Mouse (Mus musculus) embryonic facial prominence, embryonic 13.5 days (tissue): ENCODE data around the gene Mfsd13b. TPM values are rescaled to one million over a fixed set of nuclear protein-coding genes. Genes with fewer than 3 reads are reported as not detected.
"Not testable (repeated sequence)": the region's sequence is repeated elsewhere in the genome, so short reads cannot be mapped to it uniquely, and the experiment has no call there.

ENCODE experiments used
- ATAC-seq: fragments of 200-750 bp; cut with Nextera tagmentation; 2 replicates; pipeline ENCODE4 v1.8.0; 2017; ENCODE audit warnings: low read depth; ENCODE audit not compliant: insufficient number of reproducible peaks, insufficient read depth, low FRiP score, low TSS enrichment
- H3K27ac ChIP-seq: fragments of 300-500 bp; sonication (generic); 2 replicates; pipeline ENCODE4 v1.5.1; 2015; ENCODE audit warnings: moderate library complexity, mild to moderate bottlenecking, inconsistent platforms
- H3K27me3 ChIP-seq: fragments of 300-500 bp; sonication (generic); 2 replicates; pipeline ENCODE4 v1.6.1; 2015; ENCODE audit warnings: mild to moderate bottlenecking, inconsistent platforms
- H3K36me3 ChIP-seq: fragments of 300-500 bp; sonication (generic); 2 replicates; pipeline ENCODE4 v1.6.1; 2015; ENCODE audit warnings: mild to moderate bottlenecking, inconsistent platforms
- H3K4me1 ChIP-seq: fragments of 300-500 bp; sonication (generic); 2 replicates; pipeline ENCODE4 v1.6.1; 2015; ENCODE audit warnings: inconsistent platforms
- H3K4me2 ChIP-seq: fragments of 300-500 bp; sonication (generic); 2 replicates; pipeline ENCODE4 v1.6.1; 2015; ENCODE audit warnings: moderate library complexity, mild to moderate bottlenecking, inconsistent platforms
- H3K4me3 ChIP-seq: fragments of 300-500 bp; sonication (generic); 2 replicates; pipeline ENCODE4 v1.5.1; 2015; ENCODE audit warnings: mild to moderate bottlenecking, inconsistent platforms
- H3K9ac ChIP-seq: fragments of 300-500 bp; sonication (generic); 2 replicates; pipeline ENCODE4 v1.6.1; 2015; ENCODE audit warnings: mild to moderate bottlenecking, inconsistent platforms
- H3K9me3 ChIP-seq: fragments of 300-500 bp; sonication (generic); 2 replicates; pipeline ENCODE4 v1.6.1; 2016; ENCODE audit warnings: inconsistent platforms
- WGBS: fragments of 180-500 bp; shearing (Covaris S2); methylation state at CpG from one replicate; pipeline ENCODE4 v1.1.7; 2015; ENCODE audit warnings: mixed read lengths; 5-methylcytosine and 5-hydroxymethylcytosine counted together
- polyA plus RNA-seq: library from polyadenylated mRNA; unstranded; fragments of >200 nt; fragmentation: Nextera tagmentation; extraction: Ambion mirVana; gene quantifications from 2 replicates; pipeline ENCODE4 v1.2.1, GENCODE M21; 2015

Gene Mfsd13b
- polyA plus RNA-seq, 1 experiment from 2014 or later: 0.24 TPM

DNA sequence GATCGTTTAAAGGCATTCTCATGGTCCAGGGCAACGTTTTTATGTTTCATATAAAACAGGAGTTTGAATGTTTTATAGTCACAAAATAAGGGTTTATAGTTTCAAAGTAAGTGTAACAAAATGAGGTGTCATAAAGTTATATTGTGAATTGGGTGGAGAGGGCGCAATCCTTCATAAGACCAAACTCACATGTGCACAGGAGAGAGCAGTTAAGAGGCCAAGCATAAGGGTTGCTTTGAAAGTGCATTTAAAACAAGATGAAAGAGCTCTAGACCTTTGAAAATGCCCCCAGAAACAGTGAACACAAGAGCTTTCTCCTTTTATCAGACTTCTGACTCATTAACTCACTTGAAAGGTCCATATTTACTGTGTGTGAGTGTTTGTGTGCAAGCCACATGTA, 44.0 kb downstream of the Mfsd13b start:
- no peak overlapping the region for H3K9ac ChIP-seq
- no peak for ATAC-seq
- no peak overlapping the region for H3K4me3 ChIP-seq
- H3K27me3 ChIP-seq: no peaks in the 10 kb centered on the region; the same call in 1 of the 2 replicates
- H3K4me2 ChIP-seq: no peak overlapping the region
- H3K36me3 ChIP-seq: no peaks in the 10 kb centered on the region
- no peak overlapping the region for H3K27ac ChIP-seq
- no peaks in the 10 kb centered on the region for H3K9me3 ChIP-seq
- 68% methylated on average over 3 of the region's 3 CpGs for WGBS
- no peaks in the 10 kb centered on the region for H3K4me1 ChIP-seq

- not testable (repeated sequence) for H3K4me2 ChIP-seq, H3K27me3 ChIP-seq, ATAC-seq, H3K4me3 ChIP-seq, H3K27ac ChIP-seq, H3K9me3 ChIP-seq, H3K36me3 ChIP-seq, H3K4me1 ChIP-seq, H3K9ac ChIP-seq
These were observed 47.6 kb downstream of the Mfsd13b start for GRCm38 (mm10) chr7:121029947-121030346.

DNA sequence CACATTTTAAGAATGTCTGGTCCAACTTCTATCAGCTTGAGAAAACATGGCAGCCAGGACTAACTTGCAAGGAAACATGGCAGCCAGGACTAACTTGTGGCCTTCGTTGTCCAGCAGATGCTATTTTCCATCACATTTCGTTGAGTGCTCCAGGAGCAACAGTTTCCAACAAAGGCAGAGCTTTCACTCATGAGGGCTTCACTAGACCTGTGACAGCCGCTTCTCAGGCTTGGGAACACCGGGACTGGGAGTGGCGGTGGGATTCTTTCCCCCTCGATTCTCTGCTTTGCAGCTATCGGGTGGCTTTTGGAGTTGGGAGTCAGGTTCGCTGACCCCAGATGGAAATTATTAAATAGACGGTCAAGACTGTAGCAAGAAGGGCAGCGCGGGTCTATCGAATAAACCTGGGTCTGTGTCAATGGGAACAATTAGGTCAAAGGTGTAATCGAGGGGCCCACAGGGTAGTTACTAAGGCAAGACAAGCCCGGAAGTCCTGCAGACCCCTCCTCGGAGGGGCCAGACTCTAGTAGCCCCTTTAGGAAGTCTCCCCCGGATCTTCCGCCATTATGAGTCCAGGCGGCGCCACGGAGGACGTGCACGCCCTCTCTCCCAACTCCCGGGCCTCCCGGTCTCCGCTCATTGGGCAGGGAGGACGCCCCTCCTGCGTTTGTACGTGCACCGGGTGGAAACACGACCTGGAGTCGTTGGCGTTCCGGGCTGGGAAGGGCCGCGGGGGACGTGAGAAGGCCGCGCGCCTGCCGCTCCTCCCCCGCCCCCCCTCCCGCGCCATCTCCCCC, 51.7 kb downstream of the Mfsd13b start, which contains the start of gene Mettl9:
Gene Mettl9 (plus strand): TSS at position 590 of the 797 bp plus-strand sequence.
- H3K9me3 ChIP-seq: no peaks in the 10 kb centered on the region
- peak within 1 kb of the TSS; percentile 81 for H3K4me3 ChIP-seq
- peak; percentile 96 for ATAC-seq
- 2% methylated on average over 40 of the region's 43 CpGs for WGBS
- H3K4me2 ChIP-seq: peak within 1 kb of the TSS; percentile 75
- H3K36me3 ChIP-seq: no peaks in the 10 kb centered on the region
- H3K9ac ChIP-seq: peak within 1 kb of the TSS; percentile 98
- peaks cover 7% of the 10 kb centered on the region for H3K27me3 ChIP-seq
- peaks cover 26% of the 10 kb centered on the region for H3K4me1 ChIP-seq
- H3K27ac ChIP-seq: peak within 1 kb of the TSS; percentile 96

- Histone ChIP-seq H3K27ac (peak overlapping the region; percentile 96), H3K4me3 (peak overlapping the region; percentile 81), H3K9ac (peak overlapping the region; percentile 98), H3K27me3 (peaks cover 7% of the 10 kb centered on the region), H3K4me1 (peaks cover 29% of the 10 kb centered on the region), H3K36me3 (no peaks in the 10 kb centered on the region), H3K9me3 (no peaks in the 10 kb centered on the region), H3K4me2 (peak overlapping the region; percentile 75)
- under 1% methylated on average over 55 of the region's 63 CpGs for WGBS
- ATAC-seq: peak; percentile 82
These were observed 52.4 kb downstream of the Mfsd13b start for GRCm38 (mm10) chr7:121034701-121035141.

DNA sequence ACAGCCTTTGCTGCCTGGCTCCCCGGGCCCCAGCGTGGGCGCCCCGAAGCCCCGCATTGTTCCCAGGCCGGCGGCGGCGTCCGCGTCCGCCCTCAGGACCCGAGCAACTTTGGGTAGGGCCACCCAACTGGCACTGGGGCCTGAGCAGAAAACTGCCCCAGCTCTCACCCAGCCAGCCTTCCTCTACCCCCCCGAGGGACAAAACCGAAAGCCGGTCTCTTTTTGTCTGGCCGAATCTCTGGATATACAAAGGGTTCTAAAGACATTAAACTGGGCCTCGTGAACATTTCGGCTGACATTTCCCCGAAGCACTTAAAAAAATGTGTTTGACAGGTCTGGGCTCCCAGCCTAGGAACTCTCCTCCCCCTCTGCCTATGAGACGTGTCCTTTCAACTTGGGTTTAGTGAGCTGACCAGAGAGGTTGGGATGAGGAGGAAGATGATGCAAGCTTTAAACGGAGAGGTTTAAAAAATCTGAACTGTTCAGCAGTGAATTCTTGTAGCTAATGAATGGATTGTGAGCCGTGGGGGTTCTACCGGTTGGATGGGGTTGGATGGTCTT, 52.9 kb downstream of the Mfsd13b start:
- peak; percentile 58; the same call in 1 of the 2 replicates for ATAC-seq
- under 1% methylated on average over 24 of the region's 24 CpGs for WGBS
- peak overlapping the region; percentile 98 for H3K9ac ChIP-seq
- peak overlapping the region; percentile 96 for H3K27ac ChIP-seq
- H3K9me3 ChIP-seq: no peaks in the 10 kb centered on the region
- H3K36me3 ChIP-seq: no peaks in the 10 kb centered on the region
- peak overlapping the region; percentile 81 for H3K4me3 ChIP-seq
- peaks cover 34% of the 10 kb centered on the region for H3K4me1 ChIP-seq
- H3K27me3 ChIP-seq: peaks cover 7% of the 10 kb centered on the region
- peak overlapping the region; percentile 75 for H3K4me2 ChIP-seq

GRCm38 (mm10) chr7:121040595-121040994, 58.3 kb downstream of the Mfsd13b start:
- no peak for ATAC-seq
- peaks cover 51% of the 10 kb centered on the region for H3K4me1 ChIP-seq

DNA sequence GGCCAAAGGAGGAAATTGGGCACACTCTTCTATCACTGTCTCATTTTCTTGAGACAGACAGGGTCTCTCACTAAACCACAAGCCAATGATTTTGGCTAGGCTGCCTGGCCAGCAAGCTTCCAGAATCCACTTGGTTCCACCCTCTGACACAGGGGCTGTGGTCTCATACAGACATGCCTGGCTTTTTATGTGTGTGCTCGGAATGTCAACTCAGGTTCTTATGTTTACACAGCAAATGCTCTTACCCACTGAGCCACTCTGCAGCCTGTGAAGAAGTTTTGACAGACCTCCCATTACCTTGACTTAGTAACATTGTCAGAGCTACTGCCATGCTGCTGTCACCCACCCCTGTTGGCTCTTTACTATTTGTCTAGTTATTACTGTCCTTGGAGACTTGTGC, 59.7 kb downstream of the Mfsd13b start:
- no peak for ATAC-seq
- 67% methylated on average over 1 of the region's 1 CpGs for WGBS
- H3K4me1 ChIP-seq: peaks cover 39% of the 10 kb centered on the region

More at GRCm38 (mm10) chr7:121040595-121040994, 58.3 kb downstream of the Mfsd13b start:
- H3K4me2 ChIP-seq: no peak overlapping the region
- H3K27ac ChIP-seq: no peak overlapping the region
- no peak overlapping the region for H3K4me3 ChIP-seq
- no peaks in the 10 kb centered on the region for H3K27me3 ChIP-seq
- H3K9me3 ChIP-seq: no peaks in the 10 kb centered on the region
- H3K36me3 ChIP-seq: no peaks in the 10 kb centered on the region
- H3K9ac ChIP-seq: no peak overlapping the region
- 67% methylated on average over 4 of the region's 4 CpGs for WGBS

GRCm38 (mm10) chr7:121043004-121043403, 60.7 kb downstream of the Mfsd13b start:
- H3K27ac ChIP-seq: no peak overlapping the region
- H3K9me3 ChIP-seq: no peaks in the 10 kb centered on the region
- ATAC-seq: no peak
- H3K9ac ChIP-seq: no peak overlapping the region
- WGBS: 89% methylated on average over 3 of the region's 3 CpGs
- no peak overlapping the region for H3K4me3 ChIP-seq
- H3K36me3 ChIP-seq: no peaks in the 10 kb centered on the region
- H3K4me2 ChIP-seq: no peak overlapping the region
- no peaks in the 10 kb centered on the region for H3K27me3 ChIP-seq
- H3K4me1 ChIP-seq: peaks cover 29% of the 10 kb centered on the region

More for the DNA sequence above, 59.7 kb downstream of the Mfsd13b start:
- Histone ChIP-seq H3K9me3 (no peaks in the 10 kb centered on the region), H3K27me3 (no peaks in the 10 kb centered on the region), H3K4me2 (no peak overlapping the region), H3K27ac (no peak overlapping the region), H3K9ac (no peak overlapping the region), H3K36me3 (no peaks in the 10 kb centered on the region), H3K4me3 (no peak overlapping the region)

DNA sequence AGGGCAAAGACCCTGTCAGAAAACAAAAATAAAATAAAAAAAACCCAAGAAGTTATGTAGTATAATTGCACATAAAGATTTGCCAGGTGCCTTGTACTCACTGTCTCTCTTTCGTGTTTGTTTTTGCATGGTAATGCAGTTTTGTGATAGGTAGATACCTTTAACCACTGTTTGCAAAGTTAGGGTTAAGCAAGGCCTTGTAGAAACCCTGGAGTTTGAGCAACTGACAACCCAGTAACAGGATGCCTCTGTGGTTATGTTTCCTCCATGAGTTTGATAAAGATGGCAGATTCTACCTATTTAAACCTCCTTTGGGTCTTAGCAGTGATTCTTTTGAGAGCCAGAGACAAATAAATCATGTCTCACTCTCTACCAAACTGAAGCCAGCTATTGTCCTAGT, 61.2 kb downstream of the Mfsd13b start:
- WGBS: 96% methylated on average over 1 of the region's 1 CpGs
- no peak overlapping the region for H3K9ac ChIP-seq
- H3K4me3 ChIP-seq: no peak overlapping the region
- H3K27me3 ChIP-seq: no peaks in the 10 kb centered on the region
- peaks cover 26% of the 10 kb centered on the region for H3K4me1 ChIP-seq
- H3K9me3 ChIP-seq: no peaks in the 10 kb centered on the region
- H3K27ac ChIP-seq: no peak overlapping the region
- H3K4me2 ChIP-seq: no peak overlapping the region
- ATAC-seq: no peak
- H3K36me3 ChIP-seq: peaks cover 4% of the 10 kb centered on the region; the same call in 1 of the 2 replicates

GRCm38 (mm10) chr7:121044251-121044650, 61.9 kb downstream of the Mfsd13b start:
- Histone ChIP-seq H3K9ac (no peak overlapping the region), H3K4me2 (no peak overlapping the region), H3K27ac (no peak overlapping the region), H3K4me1 (peaks cover 24% of the 10 kb centered on the region), H3K9me3 (no peaks in the 10 kb centered on the region), H3K27me3 (no peaks in the 10 kb centered on the region), H3K4me3 (no peak overlapping the region), H3K36me3 (peaks cover 6% of the 10 kb centered on the region; the same call in 1 of the 2 replicates)
- WGBS: 91% methylated on average over 1 of the region's 1 CpGs
- ATAC-seq: no peak

GRCm38 (mm10) chr7:121045671-121046453, 63.6 kb downstream of the Mfsd13b start:
- H3K4me3 ChIP-seq: no peak overlapping the region

More at GRCm38 (mm10) chr7:121045671-121046453, 63.6 kb downstream of the Mfsd13b start:
- H3K4me2 ChIP-seq: no peak overlapping the region
- H3K27me3 ChIP-seq: no peaks in the 10 kb centered on the region
- no peak for ATAC-seq
- no peak overlapping the region for H3K27ac ChIP-seq
- H3K9ac ChIP-seq: no peak overlapping the region
- H3K9me3 ChIP-seq: no peaks in the 10 kb centered on the region
- WGBS: 93% methylated on average over 6 of the region's 6 CpGs
- peaks cover 11% of the 10 kb centered on the region for H3K4me1 ChIP-seq
- H3K36me3 ChIP-seq: peaks cover 9% of the 10 kb centered on the region; the same call in 1 of the 2 replicates
